Mouse (Mus musculus): ENCODE data around the gene Ehd3.

GRCm38 (mm10) chr17:73786642-73787311 lies 17.2 kb upstream of the Ehd3 start:
- TF ChIP-seq CTCF (IDR thresholded peaks at IDR 0.05; ENCODE audit: low read depth, low read length) (no peak), POLR2A (IDR thresholded peaks at IDR 0.05; ENCODE audit: extremely low read depth, insufficient read depth, low read length) (no peak)

All from liver, adult 2 months (tissue).